14 mouse cellular contexts compared by ENCODE assay signal in the genomic region with DNA sequence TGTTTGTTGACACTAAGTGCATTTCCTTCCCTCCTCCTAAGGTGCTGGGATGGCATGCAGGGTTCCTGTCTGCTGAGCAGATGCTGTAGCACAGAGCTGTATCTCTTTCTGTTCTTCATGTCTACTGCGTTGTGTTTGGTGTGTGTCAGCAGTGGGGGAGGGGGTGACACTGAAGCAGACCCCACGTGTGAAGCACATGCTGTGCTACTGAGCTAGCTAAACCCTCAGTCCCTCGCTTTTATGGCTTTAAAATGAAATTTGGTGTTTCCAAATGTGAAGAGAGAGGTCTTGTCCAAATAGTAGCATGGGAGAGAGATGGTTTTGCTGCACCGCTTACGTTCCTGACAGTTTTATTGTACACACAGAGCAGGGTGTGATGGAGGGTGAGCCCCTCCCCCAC.
"Had no signal": no experiment of that assay in that cellular context is flagged by ENCODE, and none has a peak within 500 bp of the region (broad histone marks: within the 10 kb centered on the region; RNA-seq: fewer than 3 reads in every experiment).

No protein-coding gene starts in this region.

- H3K27ac ChIP-seq: limb, embryonic 12.5 days; limb, embryonic 15.5 days; liver, embryonic 14.5 days; macrophage; midbrain, embryonic 13.5 days; stomach, embryonic 15.5 days had no signal

- H3K27me3 ChIP-seq: limb, embryonic 15.5 days; midbrain, embryonic 13.5 days; stomach, embryonic 15.5 days had no signal

- H3K9me3 ChIP-seq: limb, embryonic 15.5 days; stomach, embryonic 15.5 days had no signal

- H3K36me3 ChIP-seq: limb, embryonic 12.5 days; limb, embryonic 15.5 days; midbrain, embryonic 13.5 days; stomach, embryonic 15.5 days had no signal

- ATAC-seq: liver, postnatal 0 days; lung, postnatal 0 days; midbrain, embryonic 13.5 days had no signal

- H3K9ac ChIP-seq: limb, embryonic 12.5 days; limb, embryonic 15.5 days; liver, embryonic 14.5 days; liver, postnatal 0 days; lung, embryonic 14.5 days; midbrain, embryonic 13.5 days; stomach, embryonic 15.5 days had no signal

- H3K4me2 ChIP-seq: limb, embryonic 12.5 days; limb, embryonic 15.5 days; liver, embryonic 11.5 days; lung, embryonic 14.5 days; midbrain, embryonic 13.5 days; stomach, embryonic 15.5 days had no signal

- DNase-seq: kidney, adult 11 months; kidney, adult 8-10 months; left cerebral cortex, postnatal 4 days; liver, postnatal 0 days; lung, embryonic 14.5 days; thymus, postnatal 36 days had no signal

- H3K4me3 ChIP-seq: limb, embryonic 12.5 days; limb, embryonic 15.5 days; midbrain, embryonic 13.5 days; stomach, embryonic 15.5 days had no signal
